Mouse (Mus musculus) embryonic facial prominence, embryonic 15.5 days (tissue): ENCODE measurements around the gene Grap2. TPM values are rescaled to one million over a fixed set of nuclear protein-coding genes. Genes with fewer than 3 reads are reported as not detected.

Experiments used
- ATAC-seq: fragments of 200-750 bp; cut with Nextera tagmentation; 2 replicates; pipeline ENCODE4 v1.8.0; 2017; ENCODE audit warnings: low read depth, moderate TSS enrichment; ENCODE audit not compliant: insufficient number of reproducible peaks, low FRiP score, low TSS enrichment
- H3K27ac ChIP-seq: fragments of 300-500 bp; sonication (generic); replicated peaks from 2 replicates; pipeline ENCODE4 v1.5.1; 2015; ENCODE audit warnings: mild to moderate bottlenecking, inconsistent platforms
- H3K27me3 ChIP-seq: fragments of 300-500 bp; sonication (generic); 2 replicates; pipeline ENCODE4 v1.6.1; 2015; ENCODE audit warnings: inconsistent platforms
- H3K36me3 ChIP-seq: fragments of 300-500 bp; sonication (generic); 2 replicates; pipeline ENCODE4 v1.6.1; 2015; ENCODE audit warnings: mild to moderate bottlenecking, inconsistent platforms
- H3K4me1 ChIP-seq: fragments of 300-500 bp; sonication (generic); 2 replicates; pipeline ENCODE4 v1.6.1; 2015; ENCODE audit warnings: inconsistent platforms
- H3K4me2 ChIP-seq: fragments of 300-500 bp; sonication (generic); replicated peaks from 2 replicates; pipeline ENCODE4 v1.6.1; 2015; ENCODE audit warnings: mild to moderate bottlenecking, inconsistent platforms
- H3K4me3 ChIP-seq: fragments of 300-500 bp; sonication (generic); replicated peaks from 2 replicates; pipeline ENCODE4 v1.5.1; 2015; ENCODE audit warnings: mild to moderate bottlenecking, inconsistent platforms
- H3K9ac ChIP-seq: fragments of 300-500 bp; sonication (generic); 2 replicates; pipeline ENCODE4 v1.6.1; 2015; ENCODE audit warnings: inconsistent platforms
- H3K9me3 ChIP-seq: fragments of 300-500 bp; sonication (generic); replicated peaks from 2 replicates; pipeline ENCODE4 v1.6.1; 2016; ENCODE audit warnings: inconsistent platforms
- WGBS: fragments of 180-500 bp; shearing (Covaris S2); methylation state at CpG from one replicate; pipeline ENCODE4 v1.1.7; 2015; 5-methylcytosine and 5-hydroxymethylcytosine counted together
- polyA plus RNA-seq: library from polyadenylated mRNA; unstranded; fragments of >200 nt; fragmentation: Nextera tagmentation; extraction: Ambion mirVana; gene quantifications from 2 replicates; pipeline ENCODE4 v1.2.1, GENCODE M21; 2015

Grap2 gene
- polyA plus RNA-seq, 1 experiment from 2014 or later = 0.87 TPM

DNA sequence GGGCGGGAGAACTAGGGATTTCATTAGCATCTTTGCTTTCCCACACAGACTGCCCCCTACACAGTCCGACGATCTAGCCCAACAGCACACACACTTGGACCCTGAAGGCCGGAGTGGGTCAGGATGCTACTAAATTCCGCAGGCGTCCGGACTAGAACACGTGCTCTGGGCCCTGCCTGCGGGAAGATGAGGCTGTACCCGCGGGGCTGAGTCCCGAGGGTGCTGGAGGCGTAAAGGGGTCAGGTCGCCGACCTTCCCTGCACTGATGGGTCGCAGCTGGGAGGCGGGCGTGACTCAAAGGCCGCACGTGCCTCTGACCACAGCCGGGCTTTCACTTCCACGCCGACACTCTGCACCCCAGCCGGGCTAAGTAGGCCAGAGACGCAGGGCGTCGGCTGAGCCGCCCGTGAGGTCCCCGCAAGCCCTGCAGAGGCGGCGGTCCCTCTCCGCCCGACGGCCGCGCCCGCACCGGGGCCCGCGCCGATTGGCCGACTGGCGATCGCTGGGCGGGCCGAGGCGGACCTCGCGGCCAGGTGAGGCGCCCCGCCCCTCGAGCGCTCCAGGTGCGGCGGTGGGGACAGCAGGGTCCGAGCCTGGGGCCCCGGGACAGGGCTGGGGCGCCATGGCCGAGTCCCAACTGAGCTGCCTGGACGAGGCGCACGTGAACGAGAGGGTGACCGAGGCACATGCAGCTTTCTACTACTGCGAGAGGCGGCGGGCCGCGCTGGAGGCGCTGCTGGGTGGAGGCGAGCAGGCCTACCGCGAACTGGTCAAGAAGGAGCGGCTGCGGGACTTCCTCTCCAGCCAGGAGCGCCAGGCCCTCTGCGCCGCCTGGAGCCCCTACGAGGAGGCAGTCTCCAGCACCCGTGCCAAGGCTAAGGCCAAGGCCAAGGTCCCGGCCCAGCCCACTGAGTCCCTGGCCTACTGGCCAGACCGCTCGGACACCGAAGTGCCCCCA is 99.2 kb downstream of the Grap2 start, which contains the start of gene Fam83f:
Gene Fam83f (plus strand): TSS at position 553 of the 958 bp plus-strand sequence.
- Histone ChIP-seq H3K36me3 (no peaks in the 10 kb centered on the region), H3K9ac (peak within 1 kb of the TSS; percentile 4), H3K4me2 (peak within 1 kb of the TSS; percentile 68), H3K9me3 (no peaks in the 10 kb centered on the region), H3K27me3 (peaks cover 36% of the 10 kb centered on the region), H3K4me1 (peaks cover 19% of the 10 kb centered on the region), H3K4me3 (peak within 1 kb of the TSS; percentile 41), H3K27ac (no peak within 1 kb of the TSS)
- 6% methylated on average over 84 of the region's 85 CpGs for WGBS
- peak; percentile 54; the same call in 1 of the 2 replicates for ATAC-seq

DNA sequence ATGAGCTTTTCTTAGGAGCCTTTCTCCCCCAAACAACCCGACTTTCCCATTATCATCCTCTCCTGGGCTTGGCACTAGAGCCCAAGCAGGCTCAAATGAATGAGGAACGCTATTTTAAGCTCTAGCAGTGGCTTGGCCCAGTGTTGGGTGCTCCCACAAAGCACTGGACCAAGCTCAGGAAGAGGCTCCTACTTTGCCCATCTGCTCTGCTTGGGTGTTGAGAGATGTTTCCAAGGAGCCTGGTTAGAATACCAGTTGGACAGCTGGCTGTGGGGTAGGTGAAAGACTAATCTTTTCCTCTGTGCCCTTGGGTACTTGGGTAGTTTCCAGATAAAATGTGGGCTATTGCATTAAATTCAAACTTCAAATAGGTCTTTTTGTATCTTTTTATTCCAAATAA is 100.4 kb downstream of the Grap2 start:
- WGBS = 61% methylated on average over 2 of the region's 2 CpGs
- H3K36me3 ChIP-seq = no peaks in the 10 kb centered on the region
- H3K9ac ChIP-seq = no peak overlapping the region
- peak overlapping the region; percentile 68; the same call in 1 of the 2 replicates for H3K4me2 ChIP-seq
- H3K27ac ChIP-seq = no peak overlapping the region
- H3K4me1 ChIP-seq = peaks cover 19% of the 10 kb centered on the region
- no peak for ATAC-seq
- no peaks in the 10 kb centered on the region for H3K9me3 ChIP-seq
- H3K4me3 ChIP-seq = peak overlapping the region; percentile 41
- peaks cover 36% of the 10 kb centered on the region for H3K27me3 ChIP-seq

- H3K4me3 ChIP-seq = no peak overlapping the region
- H3K27me3 ChIP-seq = peaks cover 36% of the 10 kb centered on the region
- ATAC-seq = no peak
- no peak overlapping the region for H3K27ac ChIP-seq
- H3K4me2 ChIP-seq = 0 out of 2 replicates have a peak overlapping the region, but pooled peaks have one; percentile 68
- no peak overlapping the region for H3K9ac ChIP-seq
- no peaks in the 10 kb centered on the region for H3K9me3 ChIP-seq
- H3K4me1 ChIP-seq = peaks cover 20% of the 10 kb centered on the region
- 61% methylated on average over 4 of the region's 4 CpGs for WGBS
- no peaks in the 10 kb centered on the region for H3K36me3 ChIP-seq
Observed at GRCm38 (mm10) chr15:80673337-80674095, 101.1 kb downstream of the Grap2 start.

GRCm38 (mm10) chr15:80674700-80675099 is 102.3 kb downstream of the Grap2 start:
- Histone ChIP-seq H3K4me1 (peaks cover 30% of the 10 kb centered on the region), H3K9ac (no peak overlapping the region), H3K9me3 (no peaks in the 10 kb centered on the region), H3K27ac (no peak overlapping the region), H3K4me2 (no peak overlapping the region), H3K27me3 (peaks cover 33% of the 10 kb centered on the region), H3K4me3 (no peak overlapping the region), H3K36me3 (no peaks in the 10 kb centered on the region)
- WGBS = 78% methylated on average over 6 of the region's 6 CpGs
- ATAC-seq = no peak

GRCm38 (mm10) chr15:80679515-80680215 is 107.3 kb downstream of the Grap2 start:
- Histone ChIP-seq H3K9me3 (no peaks in the 10 kb centered on the region), H3K36me3 (no peaks in the 10 kb centered on the region), H3K27ac (peak overlapping the region; percentile 49; the same call in 1 of the 2 replicates), H3K4me2 (no peak overlapping the region), H3K4me3 (no peak overlapping the region), H3K27me3 (0 out of 2 replicates have a peak, but pooled peaks cover 2% of the 10 kb centered on the region), H3K4me1 (peaks cover 49% of the 10 kb centered on the region), H3K9ac (no peak overlapping the region)
- ATAC-seq = 0 out of 2 replicates have a peak, but pooled peaks have one; percentile 35
- WGBS = 33% methylated on average over 8 of the region's 8 CpGs

DNA sequence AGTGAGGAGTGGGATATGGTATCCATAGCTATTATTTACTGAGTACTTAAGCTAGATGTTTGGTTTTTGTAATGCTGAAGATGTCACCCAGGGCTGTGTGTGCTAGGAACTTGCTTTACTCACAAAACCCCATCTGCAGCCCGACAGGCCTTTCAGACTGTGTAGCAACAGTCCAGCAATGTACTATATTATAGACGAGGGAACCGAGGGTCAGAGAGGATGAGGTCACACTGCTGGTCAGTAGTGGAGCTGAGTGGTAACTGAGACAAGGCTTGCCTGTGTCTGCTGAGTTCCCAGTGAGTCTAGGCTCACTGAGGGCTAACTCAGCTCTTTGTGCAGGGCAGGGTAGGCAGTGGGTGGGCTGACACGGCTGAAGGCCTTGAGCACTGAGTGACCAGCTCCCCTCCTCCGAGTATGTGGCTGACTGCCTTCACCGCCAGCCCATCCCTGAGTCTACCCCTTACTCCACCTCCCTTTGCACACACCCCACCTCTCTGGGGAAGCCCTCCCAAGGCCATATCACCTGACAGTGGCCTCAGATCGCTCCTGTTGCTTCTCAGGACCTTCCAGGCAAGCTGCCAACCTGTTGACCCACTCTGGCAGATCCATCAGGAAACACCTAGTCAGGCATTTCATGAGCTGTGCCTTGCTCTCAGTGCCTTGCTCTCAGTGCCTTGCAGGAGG is 108.1 kb downstream of the Grap2 start:
- no peak; the same call in 1 of the 2 replicates for ATAC-seq
- Histone ChIP-seq H3K9ac (no peak overlapping the region), H3K4me2 (no peak overlapping the region), H3K27ac (no peak overlapping the region), H3K4me3 (no peak overlapping the region), H3K9me3 (no peaks in the 10 kb centered on the region), H3K4me1 (peaks cover 47% of the 10 kb centered on the region), H3K27me3 (no peaks in the 10 kb centered on the region), H3K36me3 (no peaks in the 10 kb centered on the region)
- 45% methylated on average over 7 of the region's 7 CpGs for WGBS

GRCm38 (mm10) chr15:80681466-80681881 is 109.1 kb downstream of the Grap2 start:
- H3K4me2 ChIP-seq = no peak overlapping the region
- ATAC-seq = no peak
- no peaks in the 10 kb centered on the region for H3K36me3 ChIP-seq
- no peaks in the 10 kb centered on the region for H3K9me3 ChIP-seq
- no peak overlapping the region for H3K9ac ChIP-seq
- peak overlapping the region; percentile 25; the same call in 1 of the 2 replicates for H3K27ac ChIP-seq
- no peaks in the 10 kb centered on the region for H3K27me3 ChIP-seq
- peaks cover 47% of the 10 kb centered on the region for H3K4me1 ChIP-seq
- 54% methylated on average over 4 of the region's 4 CpGs for WGBS
- no peak overlapping the region for H3K4me3 ChIP-seq

GRCm38 (mm10) chr15:80682343-80682742 is 109.9 kb downstream of the Grap2 start:
- H3K4me1 ChIP-seq = peaks cover 47% of the 10 kb centered on the region
- peak overlapping the region; percentile 49; the same call in 1 of the 2 replicates for H3K27ac ChIP-seq
- no peaks in the 10 kb centered on the region for H3K36me3 ChIP-seq
- no peaks in the 10 kb centered on the region for H3K27me3 ChIP-seq
- no peaks in the 10 kb centered on the region for H3K9me3 ChIP-seq
- H3K4me2 ChIP-seq = no peak overlapping the region
- no peak for ATAC-seq
- 64% methylated on average over 8 of the region's 8 CpGs for WGBS
- no peak overlapping the region for H3K9ac ChIP-seq
- H3K4me3 ChIP-seq = no peak overlapping the region

GRCm38 (mm10) chr15:80683151-80683550 is 110.8 kb downstream of the Grap2 start:
- peaks cover 47% of the 10 kb centered on the region for H3K4me1 ChIP-seq
- H3K9me3 ChIP-seq = no peaks in the 10 kb centered on the region
- H3K27me3 ChIP-seq = no peaks in the 10 kb centered on the region
- no peak overlapping the region for H3K4me2 ChIP-seq
- ATAC-seq = no peak
- H3K4me3 ChIP-seq = no peak overlapping the region
- 54% methylated on average over 6 of the region's 6 CpGs for WGBS
- no peak overlapping the region for H3K9ac ChIP-seq
- H3K36me3 ChIP-seq = no peaks in the 10 kb centered on the region
- 0 out of 2 replicates have a peak overlapping the region, but pooled peaks have one; percentile 49 for H3K27ac ChIP-seq

DNA sequence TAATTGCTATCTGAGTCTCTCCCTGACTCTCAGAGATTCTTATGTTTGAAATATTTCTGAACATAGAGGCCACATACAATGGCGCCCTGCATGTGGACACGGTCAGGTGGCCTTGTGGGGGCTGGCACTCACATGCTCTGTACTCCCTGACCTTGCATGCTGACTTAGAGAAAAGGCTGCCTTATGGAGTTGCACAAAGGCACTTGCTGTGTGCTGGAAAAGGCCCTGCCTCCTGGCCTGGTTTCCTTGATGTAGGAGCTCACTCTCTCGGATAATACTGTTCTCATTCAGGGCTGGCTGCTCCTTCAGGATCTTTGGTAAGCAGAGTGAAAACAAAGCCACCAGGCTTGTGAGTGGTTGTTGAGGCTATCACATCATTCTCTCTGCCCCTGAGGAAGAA is 111.6 kb downstream of the Grap2 start:
- no peak overlapping the region for H3K27ac ChIP-seq
- WGBS = 58% methylated on average over 3 of the region's 3 CpGs
- no peaks in the 10 kb centered on the region for H3K27me3 ChIP-seq

More for the DNA sequence above, 111.6 kb downstream of the Grap2 start:
- H3K4me3 ChIP-seq = no peak overlapping the region
- ATAC-seq = no peak
- peaks cover 41% of the 10 kb centered on the region for H3K4me1 ChIP-seq
- no peaks in the 10 kb centered on the region for H3K36me3 ChIP-seq
- no peak overlapping the region for H3K4me2 ChIP-seq
- no peak overlapping the region for H3K9ac ChIP-seq
- H3K9me3 ChIP-seq = no peaks in the 10 kb centered on the region
